Mouse (Mus musculus) heart, postnatal 4 days (tissue): ENCODE data around the gene Tjp3. TPM values are rescaled to one million over a fixed set of nuclear protein-coding genes. Genes with fewer than 3 reads are reported as not detected.
"Not testable (repeated sequence)": the region's sequence is repeated elsewhere in the genome, so short reads cannot be mapped to it uniquely, and the experiment has no call there.

Experiments
- DNase-seq: peaks from one replicate; pipeline ENCODE4 v3.0.0; 2021
- microRNA-seq, 2 experiments: library from miRNA; unstranded; fragments of <30 nt; microRNA quantifications; one replicate each; pipeline ENCODE4 v1.2.0; 2021 to 2022
- total RNA-seq, 2 experiments: library from RNA; stranded (reverse); gene quantifications; 2 replicates each; pipeline ENCODE4 v1.2.3; 2021

The Tjp3 gene
- total RNA-seq, 2 experiments from 2014 or later: 0.50 TPM; not detected in 1

GRCm38 (mm10) chr10:81230438-81231332 is 60.7 kb downstream of the Tjp3 start, which contains the start of gene Atcay:
Gene Atcay, minus strand, starts transcription at chr10:81230833.
- no peak for DNase-seq

DNA sequence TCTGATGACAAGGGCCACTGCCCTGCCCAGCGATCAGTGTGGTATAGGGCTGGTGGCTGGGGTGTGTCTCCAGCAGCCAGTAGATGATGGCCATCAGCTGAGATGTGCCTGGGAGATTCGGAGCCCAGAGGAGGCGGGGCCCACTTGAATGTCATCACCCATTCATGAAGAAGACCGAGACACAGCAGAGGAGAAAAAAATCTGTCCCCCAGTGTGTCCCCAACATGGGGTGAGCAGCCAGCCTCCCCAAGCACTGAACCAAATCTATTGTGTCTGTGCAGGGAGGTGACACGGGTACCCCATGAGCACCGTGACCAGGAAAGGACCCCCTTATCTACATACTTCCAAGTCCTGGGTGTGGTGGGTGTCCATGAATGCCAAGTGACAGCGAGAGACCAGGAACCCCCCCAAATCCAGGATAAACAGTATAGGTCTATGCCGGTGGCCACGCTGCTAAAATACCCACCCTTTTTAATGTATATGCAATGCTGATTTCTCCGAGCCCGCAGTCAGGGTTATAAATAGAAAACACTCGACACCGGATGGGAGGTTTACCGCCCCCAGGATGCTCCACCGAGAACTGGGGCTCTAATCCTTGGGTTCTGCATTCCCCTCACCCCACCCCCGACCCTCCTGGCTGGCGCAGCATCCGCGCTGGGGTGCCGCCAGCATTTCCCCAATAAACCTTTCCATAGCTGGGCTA is 61.5 kb downstream of the Tjp3 start:
- DNase-seq: no peak

GRCm38 (mm10) chr10:81223731-81224130 is 67.7 kb downstream of the Tjp3 start:
- not testable (repeated sequence) for DNase-seq

Small RNAs within 50 kb of the gene (microRNA-seq; reads per million reads assigned to microRNA genes)
- 22.5 to 23.9 reads per million in 2 experiments for gene Mir3057

Other genes starting within 250 kb of the Tjp3 start
- gene Sgta, start 231.4 kb downstream of the Tjp3 start, total RNA-seq: 100 to 1,000 TPM; 102 to 103 TPM
- gene Thop1, start 221.5 kb downstream of the Tjp3 start, total RNA-seq: 10 to 100 TPM; 14.5 to 15.5 TPM
- gene Creb3l3, start 192.7 kb downstream of the Tjp3 start, total RNA-seq: 1 to 10 TPM; 1.8 to 2.3 TPM
- gene Map2k2, start 185.7 kb downstream of the Tjp3 start, total RNA-seq: 100 to 1,000 TPM; 134 to 141 TPM
- 10 to 100 TPM; 37.0 to 43.0 TPM for gene Zbtb7a, start 156.4 kb downstream of the Tjp3 start, total RNA-seq
- gene Pias4, start 123.7 kb downstream of the Tjp3 start, total RNA-seq: 10 to 100 TPM; 17.5 to 18.6 TPM
- gene Eef2, start 115.0 kb downstream of the Tjp3 start, total RNA-seq: 1,000 to 10,000 TPM; 1,326 to 1,351 TPM
- gene Dapk3, start 108.6 kb downstream of the Tjp3 start, total RNA-seq: 10 to 100 TPM; 41.9 to 45.7 TPM
- not detected for gene 4930442H23Rik, start 107.7 kb downstream of the Tjp3 start, total RNA-seq
- 10 to 100 TPM; 44.1 to 74.9 TPM for gene Nmrk2, start 89.5 kb downstream of the Tjp3 start, total RNA-seq
- gene Atcay, start 60.7 kb downstream of the Tjp3 start, total RNA-seq: under 1 TPM; 0.23 to 0.24 TPM
- 1 to 10 TPM; 4.2 to 5.5 TPM for gene Zfr2, start 58.4 kb downstream of the Tjp3 start, total RNA-seq
- gene Matk, start 38.6 kb downstream of the Tjp3 start, total RNA-seq: under 1 TPM; 0.21 to 0.56 TPM
- gene Mrpl54, start 24.6 kb downstream of the Tjp3 start, total RNA-seq: 100 to 1,000 TPM; 118 to 125 TPM
- gene Apba3, start 24.6 kb downstream of the Tjp3 start, total RNA-seq: 10 to 100 TPM; 49.0 to 53.0 TPM
- gene Pip5k1c, start 1.4 kb upstream of the Tjp3 start, total RNA-seq: 10 to 100 TPM; 52.0 to 55.4 TPM
- 10 to 100 TPM; 20.7 to 21.0 TPM for gene Cactin, start 29.5 kb upstream of the Tjp3 start, total RNA-seq
- 1 to 10 TPM; 5.5 to 5.6 TPM for gene Tbxa2r, start 37.1 kb upstream of the Tjp3 start, total RNA-seq
- gene Gipc3, start 51.7 kb upstream of the Tjp3 start, total RNA-seq: 1 to 10 TPM; 2.2 to 3.3 TPM
- gene Hmg20b, start 58.9 kb upstream of the Tjp3 start, total RNA-seq: 100 to 1,000 TPM; 107 to 113 TPM
- gene Mfsd12, start 65.9 kb upstream of the Tjp3 start, total RNA-seq: 10 to 100 TPM; 12.1 to 13.5 TPM
- 1 to 10 TPM in 1 of 2 experiments, under 1 TPM in 1; 0.63 to 2.0 TPM for gene 4930404N11Rik, start 74.2 kb upstream of the Tjp3 start, total RNA-seq
- gene Fzr1, start 86.9 kb upstream of the Tjp3 start, total RNA-seq: 10 to 100 TPM; 55.4 to 56.8 TPM
- gene Dohh, start 92.8 kb upstream of the Tjp3 start, total RNA-seq: 10 to 100 TPM; 52.9 to 55.9 TPM
- under 1 TPM; 0.55 to 0.70 TPM for gene Gm48551, start 92.9 kb upstream of the Tjp3 start, total RNA-seq
- under 1 TPM; 0.72 to 0.98 TPM for gene Gm48552, start 97.4 kb upstream of the Tjp3 start, total RNA-seq
- 1 to 10 TPM; 1.9 to 2.4 TPM for gene Smim24, start 101.5 kb upstream of the Tjp3 start, total RNA-seq
- gene Nfic, start 164.1 kb upstream of the Tjp3 start, total RNA-seq: 100 to 1,000 TPM; 125 to 130 TPM
- gene Celf5, start 191.1 kb upstream of the Tjp3 start, total RNA-seq: under 1 TPM; 0.09 to 0.33 TPM
- 10 to 100 TPM; 57.1 to 62.3 TPM for gene Ncln, start 204.8 kb upstream of the Tjp3 start, total RNA-seq
- under 1 TPM; 0.50 to 0.57 TPM for gene S1pr4, start 208.6 kb upstream of the Tjp3 start, total RNA-seq
- under 1 TPM; 0.48 to 0.56 TPM for gene Gna15, start 232.6 kb upstream of the Tjp3 start, total RNA-seq